Mouse (Mus musculus): Measurements from ENCODE around the gene Socs5.
A peak's percentile ranks its signal among the peaks of the same experiment; 100 is the strongest.

Gene Socs5

GRCm38 (mm10) chr17:87169076-87169475 is 61.6 kb downstream of the Socs5 start:
- Histone ChIP-seq H3K36me3 (ENCODE audit: control insufficient read depth, insufficient read depth, low read length, poor library complexity, severe bottlenecking) (no peaks in the 10 kb centered on the region), H3K27me3 (ENCODE audit: control insufficient read depth, insufficient read depth, low read length, poor library complexity, severe bottlenecking) (no peaks in the 10 kb centered on the region)
- DNase-seq (ENCODE audit: low read depth, low spot score): no peak

GRCm38 (mm10) chr17:87170364-87170763 is 62.9 kb downstream of the Socs5 start:
- no peaks in the 10 kb centered on the region for H3K27me3 ChIP-seq (ENCODE audit: control insufficient read depth, insufficient read depth, low read length, poor library complexity, severe bottlenecking)
- DNase-seq (ENCODE audit: low read depth, low spot score): peak; percentile 11

DNA sequence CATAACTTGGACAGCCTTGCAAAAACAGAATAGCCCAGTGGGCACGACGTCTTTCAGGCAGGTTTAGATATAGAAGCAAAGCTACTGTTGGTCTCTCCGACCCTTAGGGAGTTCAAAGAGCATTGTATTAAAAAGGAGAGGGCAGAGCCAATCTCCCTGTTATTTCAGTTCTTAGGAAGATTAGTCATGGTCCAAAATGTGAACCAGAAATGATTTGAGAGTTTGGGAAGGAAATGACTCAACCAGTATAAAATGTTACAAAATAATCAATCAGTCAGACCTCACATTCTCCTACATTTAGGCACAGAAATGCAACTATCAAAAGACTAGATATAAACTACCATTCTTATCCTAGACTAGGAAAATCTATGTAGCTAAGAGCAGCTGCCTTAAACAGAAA is 64.6 kb downstream of the Socs5 start:
- DNase-seq (ENCODE audit: low read depth, low spot score): no peak
- no peaks in the 10 kb centered on the region for H3K36me3 ChIP-seq (ENCODE audit: control insufficient read depth, insufficient read depth, low read length, poor library complexity, severe bottlenecking)
- no peaks in the 10 kb centered on the region for H3K27me3 ChIP-seq (ENCODE audit: control insufficient read depth, insufficient read depth, low read length, poor library complexity, severe bottlenecking)

More at GRCm38 (mm10) chr17:87170364-87170763, 62.9 kb downstream of the Socs5 start:
- H3K36me3 ChIP-seq (ENCODE audit: control insufficient read depth, insufficient read depth, low read length, poor library complexity, severe bottlenecking): no peaks in the 10 kb centered on the region

- H3K36me3 ChIP-seq (ENCODE audit: control insufficient read depth, insufficient read depth, low read length, poor library complexity, severe bottlenecking): no peaks in the 10 kb centered on the region
- H3K27me3 ChIP-seq (ENCODE audit: control insufficient read depth, insufficient read depth, low read length, poor library complexity, severe bottlenecking): no peaks in the 10 kb centered on the region
- no peak for DNase-seq (ENCODE audit: low read depth, low spot score)
These were observed 66.5 kb downstream of the Socs5 start for GRCm38 (mm10) chr17:87173966-87174365.

DNA sequence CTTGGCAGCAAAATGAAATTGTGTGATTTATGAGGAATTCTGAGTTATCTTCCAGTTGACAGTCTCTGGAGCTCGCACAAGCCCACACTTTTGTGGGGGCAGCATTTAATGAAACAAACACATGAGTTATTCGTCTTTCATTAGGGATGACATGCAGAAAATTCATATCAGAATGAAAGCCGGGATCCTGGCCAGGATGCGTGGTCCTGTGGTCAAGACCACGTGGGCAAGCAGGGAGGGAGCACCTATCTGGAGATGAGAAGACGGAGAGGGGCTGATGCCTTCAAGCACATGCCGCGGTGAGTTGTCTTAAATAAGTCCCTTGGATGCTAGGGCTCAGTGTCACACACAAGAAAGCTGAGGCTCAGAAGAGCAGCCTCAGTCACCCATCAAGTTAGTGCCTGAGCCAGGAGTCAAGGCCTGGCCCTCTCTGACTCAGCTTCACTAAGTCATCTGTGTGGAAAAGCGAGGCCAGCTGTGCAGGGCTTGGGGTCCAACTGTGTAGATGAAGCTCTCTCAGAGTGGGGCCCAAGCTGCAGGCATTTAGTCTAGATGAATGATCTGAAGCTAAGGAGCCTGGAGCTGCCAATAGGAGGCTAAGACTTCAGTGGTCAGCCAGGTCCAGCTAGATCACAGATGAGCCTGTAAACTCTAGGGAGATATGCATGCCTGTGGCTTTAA is 67.3 kb downstream of the Socs5 start:
- Histone ChIP-seq H3K27me3 (ENCODE audit: control insufficient read depth, insufficient read depth, low read length, poor library complexity, severe bottlenecking) (no peaks in the 10 kb centered on the region), H3K36me3 (ENCODE audit: control insufficient read depth, insufficient read depth, low read length, poor library complexity, severe bottlenecking) (no peaks in the 10 kb centered on the region)
- no peak for DNase-seq (ENCODE audit: low read depth, low spot score)

DNA sequence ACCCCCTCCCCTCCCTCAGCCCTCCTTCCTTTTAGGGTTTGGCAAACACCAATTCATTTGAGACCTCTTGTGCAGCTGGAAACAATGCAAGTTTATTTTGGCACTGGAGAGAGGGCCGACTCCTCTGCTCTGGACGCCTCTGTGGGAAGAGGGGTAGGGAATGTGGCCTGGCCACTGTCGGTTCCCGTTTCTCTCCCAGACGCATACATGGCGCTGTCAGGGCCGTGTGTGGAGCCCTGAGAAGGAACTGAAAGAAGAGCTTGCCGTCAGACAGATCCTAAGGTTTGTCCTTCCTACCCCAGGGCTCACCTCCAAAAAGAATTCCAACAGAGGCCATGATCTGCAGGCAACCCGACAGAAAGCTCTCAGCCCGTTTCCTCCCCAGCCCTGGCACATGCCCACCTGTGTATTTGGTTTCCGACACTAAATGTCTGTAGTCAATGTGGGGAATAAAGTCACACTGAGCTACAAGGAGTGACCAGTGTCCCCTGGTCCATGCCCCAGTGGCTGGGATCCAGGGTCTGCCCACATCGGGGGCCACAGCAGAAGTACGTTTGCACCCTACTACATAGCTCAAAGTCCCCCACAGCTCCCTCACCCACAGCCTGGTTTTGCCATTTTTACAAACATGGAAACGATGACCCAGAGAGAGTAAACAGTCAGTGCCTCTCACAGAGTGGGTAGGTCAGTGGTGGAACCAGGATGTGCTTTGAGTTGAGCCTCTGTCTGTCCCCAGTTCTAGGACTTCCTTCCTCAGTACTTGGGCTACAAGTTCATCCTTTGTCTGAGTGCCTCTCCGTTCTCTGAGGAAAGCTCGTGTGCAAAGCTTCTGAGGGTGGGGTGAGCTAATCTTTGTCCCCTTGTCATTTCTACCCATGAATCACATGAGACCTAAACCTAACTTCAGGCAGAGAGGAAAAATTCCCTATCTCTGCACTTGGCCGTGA is 68.9 kb downstream of the Socs5 start:
- DNase-seq (ENCODE audit: low read depth, low spot score): no peak
- Histone ChIP-seq H3K27me3 (ENCODE audit: control insufficient read depth, insufficient read depth, low read length, poor library complexity, severe bottlenecking) (no peaks in the 10 kb centered on the region), H3K36me3 (ENCODE audit: control insufficient read depth, insufficient read depth, low read length, poor library complexity, severe bottlenecking) (no peaks in the 10 kb centered on the region)

GRCm38 (mm10) chr17:87178596-87179590 is 71.4 kb downstream of the Socs5 start:
- Histone ChIP-seq H3K36me3 (ENCODE audit: control insufficient read depth, insufficient read depth, low read length, poor library complexity, severe bottlenecking) (no peaks in the 10 kb centered on the region), H3K27me3 (ENCODE audit: control insufficient read depth, insufficient read depth, low read length, poor library complexity, severe bottlenecking) (no peaks in the 10 kb centered on the region)
- no peak for DNase-seq (ENCODE audit: low read depth, low spot score)

DNA sequence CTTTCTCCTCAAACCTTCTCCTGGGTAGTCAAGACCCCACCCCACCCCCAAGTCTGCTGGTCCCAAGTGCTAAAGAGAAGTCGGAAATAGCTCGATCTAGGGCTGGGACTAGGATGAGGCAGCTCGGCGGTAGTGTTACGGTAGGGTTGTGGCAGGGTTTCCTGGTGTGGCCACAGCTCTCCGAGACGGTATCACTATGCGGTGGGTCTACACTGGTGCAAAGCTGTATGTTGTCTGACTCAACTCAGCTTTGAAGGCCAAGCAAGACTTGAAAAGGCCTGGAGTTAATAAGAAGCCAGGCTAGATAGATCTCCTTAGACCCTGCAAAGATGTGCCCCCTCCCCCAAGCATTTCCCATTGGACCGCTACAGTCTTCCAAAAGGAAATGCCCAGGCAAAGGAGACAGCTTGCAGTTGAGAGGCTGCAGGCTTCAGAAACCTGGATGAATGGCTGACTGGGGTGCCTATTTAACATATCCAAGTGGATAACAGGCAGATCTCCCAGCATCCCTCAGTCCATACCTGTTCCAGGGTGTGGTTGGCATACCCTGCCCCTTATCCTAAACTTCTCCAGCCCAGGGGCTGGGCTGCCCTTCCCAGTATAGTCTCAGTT is 72.6 kb downstream of the Socs5 start:
- no peaks in the 10 kb centered on the region for H3K27me3 ChIP-seq (ENCODE audit: control insufficient read depth, insufficient read depth, low read length, poor library complexity, severe bottlenecking)
- no peak for DNase-seq (ENCODE audit: low read depth, low spot score)
- H3K36me3 ChIP-seq (ENCODE audit: control insufficient read depth, insufficient read depth, low read length, poor library complexity, severe bottlenecking): no peaks in the 10 kb centered on the region

- Histone ChIP-seq H3K36me3 (ENCODE audit: control insufficient read depth, insufficient read depth, low read length, poor library complexity, severe bottlenecking) (no peaks in the 10 kb centered on the region), H3K27me3 (ENCODE audit: control insufficient read depth, insufficient read depth, low read length, poor library complexity, severe bottlenecking) (no peaks in the 10 kb centered on the region)
- peak; percentile 38 for DNase-seq (ENCODE audit: low read depth, low spot score)
These were observed 74.3 kb downstream of the Socs5 start for GRCm38 (mm10) chr17:87181683-87182346.

- no peak for DNase-seq (ENCODE audit: low read depth, low spot score)
- Histone ChIP-seq H3K36me3 (ENCODE audit: control insufficient read depth, insufficient read depth, low read length, poor library complexity, severe bottlenecking) (no peaks in the 10 kb centered on the region), H3K27me3 (ENCODE audit: control insufficient read depth, insufficient read depth, low read length, poor library complexity, severe bottlenecking) (no peaks in the 10 kb centered on the region)
These were observed 78.1 kb downstream of the Socs5 start for GRCm38 (mm10) chr17:87185461-87186066.

GRCm38 (mm10) chr17:87187005-87187404 is 79.5 kb downstream of the Socs5 start:
- H3K36me3 ChIP-seq (ENCODE audit: control insufficient read depth, insufficient read depth, low read length, poor library complexity, severe bottlenecking): no peaks in the 10 kb centered on the region
- no peak for DNase-seq (ENCODE audit: low read depth, low spot score)
- H3K27me3 ChIP-seq (ENCODE audit: control insufficient read depth, insufficient read depth, low read length, poor library complexity, severe bottlenecking): no peaks in the 10 kb centered on the region
